Mouse (Mus musculus): Measurements from ENCODE around the gene Tfrc.

Gene Tfrc

DNA sequence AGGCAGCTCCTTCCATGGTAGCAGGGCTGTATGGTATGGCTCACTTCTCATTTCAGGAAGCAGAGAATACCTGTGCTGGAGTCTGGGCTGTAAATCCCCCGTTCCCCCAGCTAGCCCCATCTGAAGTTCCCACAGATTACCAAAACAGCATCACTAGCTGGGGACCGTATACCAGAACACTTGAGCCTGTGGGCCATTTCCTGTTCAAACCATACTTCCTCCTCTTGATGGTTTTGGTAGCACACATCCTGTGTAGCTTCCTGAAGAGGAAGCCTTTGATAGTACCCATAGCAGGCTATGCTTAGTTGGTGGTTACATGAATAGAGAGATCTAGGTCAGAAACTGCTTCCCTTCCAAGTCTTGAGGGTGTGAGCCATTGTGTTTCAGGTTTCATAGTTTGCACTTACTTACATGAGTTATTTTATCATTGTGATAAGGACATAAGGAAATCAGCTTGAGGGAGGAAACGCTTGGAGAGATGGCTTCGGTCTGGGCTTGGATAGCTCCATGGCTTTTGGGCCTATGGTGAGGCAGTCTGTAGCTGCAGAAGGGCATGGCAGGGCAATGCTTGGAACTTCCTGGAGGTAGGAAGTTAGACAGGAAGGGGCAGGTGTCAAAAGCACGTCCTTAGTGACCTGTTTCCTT lies 42.4 kb downstream of the Tfrc start:
- peak; percentile 59 for DNase-seq

GRCm38 (mm10) chr16:32654071-32654733 lies 45.5 kb downstream of the Tfrc start:
- no peak for DNase-seq

DNA sequence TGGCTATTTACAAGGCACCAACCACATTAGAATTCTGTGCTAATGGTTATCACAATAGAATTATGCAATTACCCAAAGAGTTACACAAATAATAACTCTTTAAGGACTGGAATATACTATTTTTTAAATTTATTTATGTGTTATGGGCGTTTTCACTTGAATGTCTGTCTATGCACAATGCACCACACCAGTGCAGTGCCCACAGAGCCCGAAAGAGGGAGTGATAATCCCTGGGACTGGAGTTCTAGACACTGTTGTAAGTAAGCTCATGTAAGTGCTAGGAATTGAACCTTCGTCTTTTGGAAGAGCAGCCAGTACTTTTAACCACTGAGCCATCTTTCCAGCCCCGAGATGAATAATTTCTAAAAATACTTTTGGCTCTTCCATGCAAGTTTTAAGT lies 46.8 kb downstream of the Tfrc start:
- no peak for DNase-seq

DNA sequence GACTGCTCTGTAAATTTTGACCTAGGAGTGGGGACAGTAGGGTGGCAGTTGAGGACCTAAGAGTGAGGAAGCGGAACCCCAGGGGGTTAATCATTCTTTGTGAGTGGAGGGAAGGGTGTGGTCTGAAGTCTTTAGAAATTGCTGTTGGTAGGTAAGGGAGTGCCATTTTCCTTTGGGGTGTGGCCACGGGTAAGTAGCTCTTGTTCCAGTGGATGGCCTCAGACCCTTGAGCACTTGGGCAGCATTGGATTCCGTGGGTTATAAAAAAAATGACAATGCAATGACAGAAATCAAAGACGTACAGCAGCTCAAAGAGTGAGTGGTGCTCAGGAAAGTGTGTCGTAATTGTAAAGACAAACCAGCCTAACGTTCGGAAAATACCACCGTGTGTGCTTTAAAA lies 47.6 kb downstream of the Tfrc start:
- DNase-seq: peak; percentile 64

DNA sequence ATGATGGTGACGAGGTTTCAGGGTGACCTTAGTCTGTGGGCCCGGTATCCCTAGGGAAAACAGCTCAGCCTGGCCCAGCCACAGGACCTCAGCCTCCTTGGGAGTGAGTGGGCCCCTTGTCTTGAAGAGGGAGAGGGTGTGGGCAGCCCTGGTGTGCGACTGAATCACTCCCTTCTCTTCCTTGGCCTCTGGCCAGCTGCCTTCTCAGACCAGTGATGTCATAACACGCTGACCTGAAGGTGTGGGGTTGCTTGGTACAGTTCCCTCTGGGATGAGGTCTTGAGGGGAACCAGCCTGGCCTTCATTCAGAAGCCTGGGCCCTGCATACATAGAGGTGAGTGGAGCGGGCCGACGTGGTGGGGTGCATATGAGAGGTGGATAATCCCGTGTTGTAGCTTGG lies 48.1 kb downstream of the Tfrc start:
- DNase-seq: peak; percentile 81

- DNase-seq: peak; percentile 71
Measured at GRCm38 (mm10) chr16:32657498-32658250, 49.0 kb downstream of the Tfrc start.

DNA sequence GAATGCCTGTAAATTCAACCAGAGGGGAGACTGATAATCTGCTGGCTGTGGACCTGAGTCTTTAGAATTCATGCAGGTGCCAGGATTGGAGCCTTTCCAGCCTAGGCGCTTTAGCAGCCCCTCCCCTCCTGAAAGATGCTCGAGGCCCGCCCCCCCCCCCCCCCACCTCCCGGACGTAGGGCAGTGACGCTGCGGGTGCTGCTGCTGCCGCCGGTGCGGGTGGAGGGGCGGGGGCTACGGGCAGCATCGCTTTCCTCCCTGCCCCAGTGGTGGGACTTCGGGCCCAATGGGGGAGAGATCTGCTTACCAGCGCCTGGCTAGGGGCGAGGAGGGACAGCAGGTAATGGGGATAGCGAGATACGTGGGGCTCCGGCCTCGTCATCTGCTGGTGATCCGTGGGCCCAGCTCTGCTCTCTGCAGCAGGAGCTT lies 50.0 kb downstream of the Tfrc start:
- DNase-seq: no peak

DNA sequence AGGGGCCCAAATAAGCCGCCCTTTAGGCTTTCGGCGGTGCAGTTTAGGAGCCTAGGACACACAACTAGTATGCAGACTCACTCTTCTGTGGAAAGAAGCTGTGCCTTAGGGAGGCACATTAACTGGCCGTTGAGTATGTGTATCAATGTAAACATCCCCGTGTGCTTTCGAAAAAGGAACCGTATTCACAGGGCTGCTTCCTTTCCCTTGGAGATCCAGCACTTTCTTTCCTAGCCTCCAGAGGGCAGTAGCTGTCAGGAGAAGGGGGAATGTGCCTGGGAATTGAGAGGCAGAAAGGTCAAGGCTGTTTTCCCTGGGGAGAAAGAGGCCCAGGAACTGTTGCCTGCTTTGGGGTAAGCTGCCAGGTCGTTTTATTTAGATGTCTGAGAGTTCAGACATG lies 50.7 kb downstream of the Tfrc start:
- peak; percentile 78 for DNase-seq

DNA sequence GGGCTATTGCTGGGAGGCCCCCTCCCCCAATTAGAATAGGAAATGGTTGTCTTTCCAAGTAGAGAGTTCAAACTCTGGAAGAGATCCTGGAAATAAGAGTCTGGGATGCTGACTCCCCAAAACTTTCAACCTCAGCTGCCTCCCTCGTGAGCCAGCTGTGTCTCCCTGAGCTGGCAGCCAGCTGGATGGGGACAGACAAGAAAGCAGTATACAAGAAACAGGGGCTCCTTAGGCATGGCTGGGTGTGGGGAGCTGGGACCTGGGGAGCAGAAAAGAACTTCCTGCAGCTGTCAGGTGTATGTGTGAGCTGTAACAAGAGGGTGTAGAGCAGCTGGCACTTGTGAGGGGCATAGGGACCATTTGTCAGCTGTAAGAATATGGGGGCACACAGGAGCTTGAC lies 51.4 kb downstream of the Tfrc start:
- DNase-seq: no peak

- peak; percentile 79 for DNase-seq
Measured at GRCm38 (mm10) chr16:32660557-32661321, 52.0 kb downstream of the Tfrc start.

DNA sequence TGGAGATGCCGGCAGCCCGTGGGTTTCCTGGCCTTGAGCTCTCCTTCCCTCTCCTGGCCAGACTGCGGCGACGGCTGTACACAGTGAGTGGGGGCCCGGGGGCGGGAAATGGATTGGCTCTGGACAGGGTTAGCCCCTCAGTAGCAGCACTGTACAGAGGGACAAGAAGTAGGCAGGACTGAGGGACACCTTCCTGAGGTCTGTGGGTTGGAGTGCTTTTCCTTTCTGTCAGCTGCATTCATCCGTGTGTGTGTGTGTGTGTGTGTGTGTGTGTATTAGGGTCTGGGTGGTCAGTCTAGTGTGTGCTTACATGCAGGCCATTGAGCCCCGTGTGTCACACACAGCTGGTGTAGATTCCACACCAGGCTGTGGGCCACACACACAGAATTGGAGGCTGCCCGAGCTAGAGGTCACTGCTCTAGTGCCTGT lies 52.8 kb downstream of the Tfrc start:
- no peak for DNase-seq

- DNase-seq: no peak
Measured at GRCm38 (mm10) chr16:32662372-32662771, 53.7 kb downstream of the Tfrc start.

DNA sequence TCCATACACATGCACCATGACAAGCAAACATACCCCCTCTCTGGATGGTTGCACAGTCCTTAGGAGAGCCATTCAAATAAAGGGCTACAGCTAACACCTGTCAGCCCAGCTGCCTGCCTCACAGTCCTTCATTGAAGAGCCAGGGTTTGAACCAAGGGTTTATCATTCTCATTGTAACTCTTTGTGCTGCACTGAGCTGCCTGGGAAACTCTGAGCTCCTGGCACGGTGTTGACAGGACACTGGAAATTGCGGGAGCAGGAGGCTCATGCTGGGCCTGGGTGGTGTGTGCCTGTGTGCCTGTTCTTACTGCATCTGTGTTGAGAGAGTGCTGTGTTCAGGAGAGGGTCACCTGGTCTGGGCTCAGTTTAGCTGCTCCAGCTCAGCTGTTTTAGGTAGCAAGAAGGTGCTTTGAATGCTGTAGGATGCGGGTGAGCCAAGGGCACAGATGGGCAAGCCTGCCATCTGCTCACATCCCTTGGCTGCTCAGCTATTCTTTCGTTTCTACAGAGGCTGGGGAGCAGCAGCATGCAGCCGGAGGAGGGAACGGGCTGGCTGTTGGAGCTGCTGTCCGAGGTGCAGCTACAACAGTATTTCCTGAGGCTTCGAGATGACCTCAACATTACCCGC lies 54.6 kb downstream of the Tfrc start:
- DNase-seq: no peak

DNA sequence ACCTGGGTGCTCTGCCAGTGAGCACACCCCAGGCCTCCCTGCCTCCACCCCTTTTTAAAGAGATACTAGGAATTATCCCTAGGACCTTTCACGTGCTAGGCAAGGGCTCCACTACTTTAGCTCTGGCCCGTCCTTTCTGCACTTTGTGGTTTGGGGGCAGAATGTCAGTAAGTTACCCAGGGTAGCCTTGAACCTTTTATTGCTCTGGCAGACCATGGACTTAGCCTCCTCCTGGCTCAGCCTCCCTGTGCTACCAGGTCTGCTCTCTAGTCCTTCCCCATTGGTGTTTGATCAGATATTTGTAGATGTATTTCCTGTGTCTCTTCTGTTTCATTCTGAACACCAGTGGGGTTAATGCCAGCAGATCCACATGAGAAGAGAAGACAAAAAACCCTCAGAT lies 55.5 kb downstream of the Tfrc start:
- no peak for DNase-seq

- DNase-seq: peak; percentile 62
Measured at GRCm38 (mm10) chr16:32665851-32666665, 57.3 kb downstream of the Tfrc start.

DNA sequence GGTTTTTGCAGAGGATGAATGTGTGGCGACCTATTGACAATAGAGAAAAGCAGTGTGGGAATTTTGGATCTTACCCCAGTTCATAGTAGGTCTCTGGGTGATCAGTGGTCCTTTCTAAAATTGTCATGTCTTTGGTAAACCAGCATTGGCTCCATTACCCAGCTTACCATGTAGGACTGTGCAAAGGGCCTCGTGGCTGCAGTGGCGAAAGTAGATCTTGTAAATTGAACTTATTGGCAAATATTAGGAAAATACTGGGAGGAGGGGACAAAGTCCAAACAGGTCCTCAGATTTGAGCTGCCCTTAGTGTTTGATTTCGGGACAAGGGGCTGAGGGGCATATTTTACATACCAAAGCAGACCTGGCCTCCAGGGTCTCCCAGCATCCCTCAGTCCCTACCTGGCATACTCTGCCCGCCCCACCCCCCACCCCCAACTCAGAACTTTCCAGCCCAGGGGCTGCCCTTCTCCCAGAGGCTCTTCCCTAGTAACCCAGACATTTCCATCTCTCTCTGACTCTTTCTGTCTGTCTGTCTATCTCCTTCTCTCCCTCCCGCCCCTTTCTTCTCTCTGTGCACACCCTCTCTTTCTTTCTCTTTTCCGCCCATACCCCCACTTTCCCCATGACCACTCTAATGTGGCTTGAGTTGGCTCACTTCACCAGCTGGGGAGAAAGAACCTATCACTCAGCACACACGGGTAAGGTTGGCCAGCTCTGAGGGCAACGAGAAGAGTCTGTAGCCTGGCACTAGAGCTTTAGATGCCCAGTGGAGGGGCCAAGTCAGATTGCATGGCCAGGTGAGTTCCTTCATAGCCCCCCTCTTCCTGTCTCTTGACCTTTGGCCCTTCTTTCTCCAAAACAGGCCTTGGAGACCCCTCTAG lies 58.2 kb downstream of the Tfrc start:
- DNase-seq: no peak

- no peak for DNase-seq
Measured at GRCm38 (mm10) chr16:32667552-32667872, 58.8 kb downstream of the Tfrc start.

DNA sequence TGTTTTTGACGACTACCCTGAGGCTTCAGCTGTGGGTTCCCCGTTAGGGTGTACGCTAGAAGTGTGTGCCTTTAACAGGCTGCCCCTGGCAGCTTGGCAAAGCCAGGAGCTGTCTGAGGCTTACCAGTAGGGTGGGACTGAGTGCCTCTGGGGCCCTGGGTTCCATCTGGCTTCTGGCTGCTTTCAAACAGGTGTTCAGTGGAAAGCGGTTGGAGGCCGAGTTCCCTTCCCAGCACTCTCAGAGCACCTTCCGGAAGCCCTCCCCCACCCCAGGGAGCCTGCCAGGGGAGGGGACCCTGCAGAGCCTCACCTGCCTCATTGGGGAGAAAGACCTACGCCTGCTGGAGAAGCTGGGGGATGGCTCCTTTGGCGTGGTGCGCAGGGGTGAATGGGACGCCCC lies 59.3 kb downstream of the Tfrc start:
- DNase-seq: no peak

- no peak for DNase-seq
Measured at GRCm38 (mm10) chr16:32668472-32668871, 59.8 kb downstream of the Tfrc start.

- no peak for DNase-seq
Measured at GRCm38 (mm10) chr16:32669243-32669642, 60.5 kb downstream of the Tfrc start.
